Mouse (Mus musculus): ENCODE measurements at regions not wholly inside any gene's neighbourhood (a gene's known extent, or its start where the extent isn't known, plus 50 kb on each side); places are given as distances from the start of the nearest gene placed in this dataset.

GRCm38 (mm10) chr13:53753049-53753448 is 280.2 kb upstream of the Msx2 start:
- no peak for ATAC-seq (ENCODE audit: insufficient read depth)
- WGBS (ENCODE audit: insufficient replicate concordance), result 55% methylated on average over 6 of the region's 6 CpGs
- H3K4me2 ChIP-seq, result no peak overlapping the region
- no peaks in the 10 kb centered on the region for H3K27me3 ChIP-seq
- no peak overlapping the region for H3K9ac ChIP-seq
- no peaks in the 10 kb centered on the region for H3K4me1 ChIP-seq (replicated peaks)
- H3K36me3 ChIP-seq (replicated peaks), result no peaks in the 10 kb centered on the region
- no peaks in the 10 kb centered on the region for H3K9me3 ChIP-seq (replicated peaks)
- no peak overlapping the region for H3K27ac ChIP-seq (replicated peaks)
- H3K4me3 ChIP-seq (replicated peaks), result no peak overlapping the region

- Histone ChIP-seq H3K4me3 (replicated peaks) (no peak overlapping the region), H3K9ac (no peak overlapping the region), H3K27ac (replicated peaks) (no peak overlapping the region), H3K9me3 (replicated peaks) (no peaks in the 10 kb centered on the region), H3K4me2 (no peak overlapping the region), H3K36me3 (replicated peaks) (no peaks in the 10 kb centered on the region), H3K4me1 (replicated peaks) (no peaks in the 10 kb centered on the region), H3K27me3 (no peaks in the 10 kb centered on the region)
- 62% methylated on average over 6 of the region's 6 CpGs for WGBS (ENCODE audit: insufficient replicate concordance)
- ATAC-seq (ENCODE audit: insufficient read depth), result no peak
Measured at GRCm38 (mm10) chr13:53740981-53741380, 268.1 kb upstream of the Msx2 start.

- 65% methylated on average over 3 of the region's 3 CpGs for WGBS (ENCODE audit: insufficient replicate concordance)
- no peak overlapping the region for H3K27ac ChIP-seq (replicated peaks)
- no peak for ATAC-seq (ENCODE audit: insufficient read depth)
- no peaks in the 10 kb centered on the region for H3K27me3 ChIP-seq
- H3K4me1 ChIP-seq (replicated peaks), result no peaks in the 10 kb centered on the region
- H3K9me3 ChIP-seq (replicated peaks), result no peaks in the 10 kb centered on the region
- H3K36me3 ChIP-seq (replicated peaks), result no peaks in the 10 kb centered on the region
- H3K4me3 ChIP-seq (replicated peaks), result no peak overlapping the region
- H3K4me2 ChIP-seq, result no peak overlapping the region
- no peak overlapping the region for H3K9ac ChIP-seq
Measured at GRCm38 (mm10) chr13:53739127-53739526, 266.3 kb upstream of the Msx2 start.

- Histone ChIP-seq H3K4me2 (no peak overlapping the region), H3K27me3 (no peaks in the 10 kb centered on the region), H3K36me3 (replicated peaks) (no peaks in the 10 kb centered on the region), H3K27ac (replicated peaks) (no peak overlapping the region), H3K4me3 (replicated peaks) (no peak overlapping the region), H3K9me3 (replicated peaks) (no peaks in the 10 kb centered on the region), H3K4me1 (replicated peaks) (no peaks in the 10 kb centered on the region), H3K9ac (no peak overlapping the region)
- ATAC-seq (ENCODE audit: insufficient read depth), result no peak
- 62% methylated on average over 4 of the region's 4 CpGs for WGBS (ENCODE audit: insufficient replicate concordance)
Measured at GRCm38 (mm10) chr13:53734944-53735343, 262.1 kb upstream of the Msx2 start.

GRCm38 (mm10) chr13:53730259-53730902 is 257.5 kb upstream of the Msx2 start:
- no peak for ATAC-seq (ENCODE audit: insufficient read depth)
- Histone ChIP-seq H3K9ac (no peak overlapping the region), H3K9me3 (replicated peaks) (no peaks in the 10 kb centered on the region)

GRCm38 (mm10) chr13:53729848-53730247 is 257.0 kb upstream of the Msx2 start:
- Histone ChIP-seq H3K4me3 (replicated peaks) (no peak overlapping the region), H3K27me3 (no peaks in the 10 kb centered on the region), H3K27ac (replicated peaks) (no peak overlapping the region), H3K36me3 (replicated peaks) (no peaks in the 10 kb centered on the region), H3K4me2 (no peak overlapping the region), H3K9me3 (replicated peaks) (no peaks in the 10 kb centered on the region), H3K4me1 (replicated peaks) (no peaks in the 10 kb centered on the region), H3K9ac (no peak overlapping the region)
- ATAC-seq (ENCODE audit: insufficient read depth), result no peak
- WGBS (ENCODE audit: insufficient replicate concordance), result 66% methylated on average over 7 of the region's 7 CpGs

More at GRCm38 (mm10) chr13:53730259-53730902, 257.5 kb upstream of the Msx2 start:
- no peak overlapping the region for H3K4me2 ChIP-seq
- no peaks in the 10 kb centered on the region for H3K27me3 ChIP-seq
- H3K27ac ChIP-seq (replicated peaks), result no peak overlapping the region
- WGBS (ENCODE audit: insufficient replicate concordance), result 50% methylated on average over 10 of the region's 10 CpGs
- H3K4me3 ChIP-seq (replicated peaks), result no peak overlapping the region
- no peaks in the 10 kb centered on the region for H3K36me3 ChIP-seq (replicated peaks)
- H3K4me1 ChIP-seq (replicated peaks), result no peaks in the 10 kb centered on the region

GRCm38 (mm10) chr13:53726031-53726430 is 253.2 kb upstream of the Msx2 start:
- Histone ChIP-seq H3K9ac (no peak overlapping the region), H3K27ac (replicated peaks) (no peak overlapping the region), H3K27me3 (no peaks in the 10 kb centered on the region), H3K4me2 (no peak overlapping the region), H3K4me3 (replicated peaks) (no peak overlapping the region), H3K9me3 (replicated peaks) (no peaks in the 10 kb centered on the region), H3K4me1 (replicated peaks) (no peaks in the 10 kb centered on the region), H3K36me3 (replicated peaks) (no peaks in the 10 kb centered on the region)
- no peak for ATAC-seq (ENCODE audit: insufficient read depth)
- 50% methylated on average over 4 of the region's 4 CpGs for WGBS (ENCODE audit: insufficient replicate concordance)

GRCm38 (mm10) chr13:53722881-53723280 is 250.0 kb upstream of the Msx2 start:
- H3K4me1 ChIP-seq (replicated peaks), result no peaks in the 10 kb centered on the region
- no peak overlapping the region for H3K4me3 ChIP-seq (replicated peaks)
- H3K36me3 ChIP-seq (replicated peaks), result no peaks in the 10 kb centered on the region
- no peak overlapping the region for H3K4me2 ChIP-seq
- no peak overlapping the region for H3K27ac ChIP-seq (replicated peaks)
- no peak for ATAC-seq (ENCODE audit: insufficient read depth)
- 55% methylated on average over 6 of the region's 6 CpGs for WGBS (ENCODE audit: insufficient replicate concordance)
- no peak overlapping the region for H3K9ac ChIP-seq
- no peaks in the 10 kb centered on the region for H3K27me3 ChIP-seq
- H3K9me3 ChIP-seq (replicated peaks), result no peaks in the 10 kb centered on the region

GRCm38 (mm10) chr13:53721038-53721463 is 248.2 kb upstream of the Msx2 start:
- Histone ChIP-seq H3K4me1 (replicated peaks) (no peaks in the 10 kb centered on the region), H3K4me3 (replicated peaks) (no peak overlapping the region), H3K27ac (replicated peaks) (no peak overlapping the region), H3K27me3 (no peaks in the 10 kb centered on the region), H3K36me3 (replicated peaks) (no peaks in the 10 kb centered on the region), H3K9ac (no peak overlapping the region), H3K4me2 (no peak overlapping the region), H3K9me3 (replicated peaks) (no peaks in the 10 kb centered on the region)
- WGBS (ENCODE audit: insufficient replicate concordance), result 60% methylated on average over 9 of the region's 9 CpGs
- ATAC-seq (ENCODE audit: insufficient read depth), result no peak

GRCm38 (mm10) chr13:53717582-53717981 is 244.7 kb upstream of the Msx2 start:
- ATAC-seq (ENCODE audit: insufficient read depth), result no peak
- Histone ChIP-seq H3K4me3 (replicated peaks) (no peak overlapping the region), H3K27me3 (no peaks in the 10 kb centered on the region), H3K9ac (no peak overlapping the region), H3K4me1 (replicated peaks) (no peaks in the 10 kb centered on the region), H3K27ac (replicated peaks) (no peak overlapping the region), H3K9me3 (replicated peaks) (no peaks in the 10 kb centered on the region), H3K4me2 (no peak overlapping the region), H3K36me3 (replicated peaks) (no peaks in the 10 kb centered on the region)
- WGBS (ENCODE audit: insufficient replicate concordance), result 62% methylated on average over 4 of the region's 4 CpGs

GRCm38 (mm10) chr13:53717086-53717485 is 244.2 kb upstream of the Msx2 start:
- 53% methylated on average over 2 of the region's 2 CpGs for WGBS (ENCODE audit: insufficient replicate concordance)
- Histone ChIP-seq H3K4me2 (no peak overlapping the region), H3K27me3 (no peaks in the 10 kb centered on the region), H3K9ac (no peak overlapping the region), H3K4me1 (replicated peaks) (no peaks in the 10 kb centered on the region), H3K9me3 (replicated peaks) (no peaks in the 10 kb centered on the region), H3K4me3 (replicated peaks) (no peak overlapping the region), H3K27ac (replicated peaks) (no peak overlapping the region), H3K36me3 (replicated peaks) (no peaks in the 10 kb centered on the region)
- no peak for ATAC-seq (ENCODE audit: insufficient read depth)

- no peak for ATAC-seq (ENCODE audit: insufficient read depth)
- no peaks in the 10 kb centered on the region for H3K4me1 ChIP-seq (replicated peaks)
- H3K9ac ChIP-seq, result no peak overlapping the region
- no peak overlapping the region for H3K4me2 ChIP-seq
- WGBS (ENCODE audit: insufficient replicate concordance), result 67% methylated on average over 10 of the region's 10 CpGs
- H3K36me3 ChIP-seq (replicated peaks), result no peaks in the 10 kb centered on the region
- H3K4me3 ChIP-seq (replicated peaks), result no peak overlapping the region
- no peaks in the 10 kb centered on the region for H3K27me3 ChIP-seq
- H3K27ac ChIP-seq (replicated peaks), result no peak overlapping the region
- H3K9me3 ChIP-seq (replicated peaks), result no peaks in the 10 kb centered on the region
Measured at GRCm38 (mm10) chr13:53709062-53709461, 236.2 kb upstream of the Msx2 start.
